In genomic region chr4:106935583-106935935, GRCm38 (mm10) we compare ENCODE assay signal across 10 mouse cellular contexts. TPM values are rescaled to one million over a fixed set of nuclear protein-coding genes. Genes with fewer than 3 reads are reported as not detected.
DNase-seq lines count a peak whose midpoint lies in the region; ATAC-seq and TF ChIP-seq lines count a peak whose summit lies in the region.
"Had no signal": no experiment of that assay in that cellular context is flagged by ENCODE, and none has a peak within 500 bp of the region (broad histone marks: within the 10 kb centered on the region; RNA-seq: fewer than 3 reads in every experiment).

No protein-coding gene starts in this region.

- ATAC-seq in forebrain, postnatal 0 days, result no peak
- ATAC-seq in liver, postnatal 0 days, result no peak

- intact Hi-C loops in gastrocnemius, adult 2 months (cut with DNase I), result no loop called here
- intact Hi-C loops in left cerebral cortex, postnatal 14 days (cut with DNase I), result no loop called here

- H3K27ac ChIP-seq in gastrocnemius, adult 2 months, result 0 out of 2 replicates have a peak overlapping the region, but pooled peaks have one; percentile 8
- H3K27ac ChIP-seq in forebrain, postnatal 0 days (ENCODE audit: low read depth, low read length), result 0 out of 2 replicates have a peak overlapping the region, but pooled peaks have one; percentile 5
- H3K27ac ChIP-seq in liver, postnatal 0 days (ENCODE audit: low read depth), result peak overlapping the region; percentile 55

- peak overlapping the region; percentile 6; the same call in 1 of the 2 replicates for H3K9ac ChIP-seq in forebrain, postnatal 0 days
- H3K9ac ChIP-seq in liver, postnatal 0 days (replicated peaks), result no peak overlapping the region

- 9% methylated on average over 2 of the region's 2 CpGs for WGBS in forebrain, postnatal 0 days
- 27% methylated on average over 2 of the region's 2 CpGs for WGBS in liver, postnatal 0 days (ENCODE audit: insufficient replicate concordance)

- H3K27me3 ChIP-seq in E14TG2a.4 (ENCODE audit: insufficient read depth, low read length), result no peaks in the 10 kb centered on the region
- no peaks in the 10 kb centered on the region for H3K27me3 ChIP-seq in forebrain, postnatal 0 days (ENCODE audit: insufficient read depth, low read length)
- no peaks in the 10 kb centered on the region for H3K27me3 ChIP-seq in liver, postnatal 0 days (ENCODE audit: insufficient read depth, low read length)

- DNase-seq in gastrocnemius, adult 2 months, result no peak
- DNase-seq in gastrocnemius, postnatal 10 days, result no peak
- no peak for DNase-seq in forebrain, postnatal 0 days
- DNase-seq in liver, postnatal 0 days, result no peak
- DNase-seq in adrenal gland, postnatal 4 days (ENCODE audit: low spot score in 2 of 2), result no peak
- DNase-seq in left cerebral cortex, postnatal 14 days (ENCODE audit: low spot score in 2 of 2), result no peak
- no peak for DNase-seq in heart, adult 8-10 months (ENCODE audit: low spot score)
- DNase-seq: kidney, postnatal 25 days; spleen, adult 18-20 months had no signal

- TF ChIP-seq EP300 in liver, postnatal 0 days (IDR thresholded peaks at IDR 0.05; ENCODE audit: low read depth), result no peak

- no peaks in the 10 kb centered on the region for H3K9me3 ChIP-seq in E14TG2a.4 (ENCODE audit: low read length)
- H3K9me3 ChIP-seq in forebrain, postnatal 0 days (ENCODE audit: low read length), result no peaks in the 10 kb centered on the region
- no peaks in the 10 kb centered on the region for H3K9me3 ChIP-seq in liver, postnatal 0 days (ENCODE audit: low read length)

- TF ChIP-seq CTCF in gastrocnemius, adult 2 months (IDR thresholded peaks at IDR 0.05), result no peak
- no peak for TF ChIP-seq CTCF in E14TG2a.4 (conservative IDR thresholded peaks at IDR 0.05; ENCODE audit: low read length)
- TF ChIP-seq CTCF in forebrain, postnatal 0 days (IDR thresholded peaks at IDR 0.05; ENCODE audit: low read depth), result no peak
- TF ChIP-seq CTCF in liver, postnatal 0 days (IDR thresholded peaks at IDR 0.05; ENCODE audit: low read depth), result no peak

- H3K36me3 ChIP-seq in E14TG2a.4 (ENCODE audit: insufficient read depth, low read length), result peaks cover 43% of the 10 kb centered on the region
- peaks cover 9% of the 10 kb centered on the region; the same call in 1 of the 2 replicates for H3K36me3 ChIP-seq in forebrain, postnatal 0 days (ENCODE audit: insufficient read depth)
- peaks cover 15% of the 10 kb centered on the region for H3K36me3 ChIP-seq in liver, postnatal 0 days (replicated peaks; ENCODE audit: insufficient read depth, low read length)

- peaks cover 97% of the 10 kb centered on the region for H3K4me1 ChIP-seq in E14TG2a.4 (replicated peaks; ENCODE audit: low read depth, low read length)
- peaks cover 31% of the 10 kb centered on the region for H3K4me1 ChIP-seq in forebrain, postnatal 0 days (ENCODE audit: insufficient read depth)
- peaks cover 55% of the 10 kb centered on the region for H3K4me1 ChIP-seq in liver, postnatal 0 days (ENCODE audit: insufficient read depth)

- H3K4me2 ChIP-seq in forebrain, postnatal 0 days (ENCODE audit: low read depth), result no peak overlapping the region
- no peak overlapping the region for H3K4me2 ChIP-seq in liver, postnatal 0 days (ENCODE audit: low read depth, low read length)

- H3K4me3 ChIP-seq in gastrocnemius, adult 2 months, result no peak overlapping the region
- H3K4me3 ChIP-seq in E14TG2a.4 (replicated peaks; ENCODE audit: low read length), result peak overlapping the region; percentile 27; the same call in 1 of the 2 replicates
- no peak overlapping the region for H3K4me3 ChIP-seq in forebrain, postnatal 0 days (ENCODE audit: low read depth, low read length)
- no peak overlapping the region for H3K4me3 ChIP-seq in liver, postnatal 0 days (ENCODE audit: low read depth, low read length)

RNA-seq across cellular contexts. Expression of gene Ssbp3, which starts 25.1 kb away (rescaled TPM):
- 10 to 100 TPM; 23.7 to 30.0 TPM for total RNA-seq in gastrocnemius, adult 2 months (2021)
- 10 to 100 TPM; 29.4 to 35.1 TPM for total RNA-seq in gastrocnemius, postnatal 10 days (2021)
- total RNA-seq in forebrain, postnatal 0 days (2014; rRNA removed), result 113 and 137 TPM in 2 replicates
- 103 and 117 TPM in 2 replicates for polyA plus RNA-seq in forebrain, postnatal 0 days (2015; fragmentation: Nextera tagmentation; extraction: Ambion mirVana)
- 22.8 and 26.8 TPM in 2 replicates for polyA plus RNA-seq in liver, postnatal 0 days (2015; fragmentation: Nextera tagmentation; extraction: Ambion mirVana)
- total RNA-seq in adrenal gland, postnatal 4 days (2021), result 100 to 1,000 TPM in 1 of 2 experiments, 10 to 100 TPM in 1; 95.2 to 103 TPM
- 100 to 1,000 TPM; 109 to 115 TPM for total RNA-seq in left cerebral cortex, postnatal 14 days (2021)
- total RNA-seq in heart, adult 8-10 months (2022), result 10 to 100 TPM; 34.2 to 42.5 (median 36.2) TPM

Comparison
In these comparisons a context has a peak if more than half of its experiments do, and no peak if none do; other contexts are left out.
1. H3K27ac ChIP-seq: peak in every context shown above with its lines; median percentile 55 in liver, postnatal 0 days; 8 in gastrocnemius, adult 2 months; 5 in forebrain, postnatal 0 days.